Mouse (Mus musculus): ENCODE results near the gene Rptor. TPM values are rescaled to one million over a fixed set of nuclear protein-coding genes. Genes with fewer than 3 reads are reported as not detected.

Gene Rptor
- total and polyA plus RNA-seq, 3 experiments: 33.9 to 34.9 TPM; not detected in 1

- H3K9me3 ChIP-seq (replicated peaks; ENCODE audit: insufficient read depth, low read length): no peaks in the 10 kb centered on the region
- peaks cover 0 to 8% of the 10 kb centered on the region in 2 experiments; a peak in 3 of 4 replicates for H3K36me3 ChIP-seq (ENCODE audit: control insufficient read depth in 1 of 2, insufficient read depth in 2 of 2, low read length in 2 of 2)
- TF ChIP-seq POLR2A (IDR thresholded peaks at IDR 0.05; ENCODE audit: control insufficient read depth in 1 of 2, insufficient read depth in 1 of 2, low read depth in 1 of 2, low read length in 2 of 2, poor library complexity in 1 of 2) (no peak), KAT2A (conservative IDR thresholded peaks at IDR 0.05; ENCODE audit: low read depth, low read length) (no peak), MYC (IDR thresholded peaks at IDR 0.05; ENCODE audit: low read depth, low read length) (no peak), MAFK (IDR thresholded peaks at IDR 0.05; ENCODE audit: borderline replicate concordance, low read depth, low read length) (no peak), NRF1 (IDR thresholded peaks at IDR 0.05; ENCODE audit: insufficient read depth, low read depth, low read length, poor library complexity, severe bottlenecking) (no peak), ZKSCAN1 (IDR thresholded peaks at IDR 0.05; ENCODE audit: low read depth, low read length) (no peak), GATA1 (IDR thresholded peaks at IDR 0.05; ENCODE audit: low read depth, low read length) (no peak), SIN3A (IDR thresholded peaks at IDR 0.05; ENCODE audit: low read length) (no peak), E2F4 (IDR thresholded peaks at IDR 0.05; ENCODE audit: borderline replicate concordance, low read depth, low read length) (no peak), JUND (IDR thresholded peaks at IDR 0.05; ENCODE audit: low read depth, low read length) (no peak), HCFC1 (IDR thresholded peaks at IDR 0.05; ENCODE audit: low read depth, low read length) (no peak), ZMIZ1 (IDR thresholded peaks at IDR 0.05; ENCODE audit: low read depth, low read length) (no peak), POLR2AphosphoS2 (IDR thresholded peaks at IDR 0.05; ENCODE audit: low read length) (no peak), GABPA (IDR thresholded peaks at IDR 0.05; ENCODE audit: low read depth, low read length) (no peak), RCOR1 (IDR thresholded peaks at IDR 0.05; ENCODE audit: low read depth, low read length) (no peak)
- H3K27me3 ChIP-seq (ENCODE audit: control insufficient read depth in 1 of 2, insufficient read depth in 2 of 2, low read length in 2 of 2): no peaks in the 10 kb centered on the region
- H3K4me1 ChIP-seq (ENCODE audit: control insufficient read depth in 1 of 2, insufficient read depth in 2 of 2, low read length in 2 of 2): peaks cover 0 to 8% of the 10 kb centered on the region in 2 experiments; a peak in 2 of 4 replicates
- H3K27ac ChIP-seq (ENCODE audit: control insufficient read depth, low read depth, low read length): no peak overlapping the region
- DNase-seq (ENCODE audit: low read depth, low spot score): no peak
- no peak overlapping the region for H3K9ac ChIP-seq (ENCODE audit: control insufficient read depth, low read depth, low read length, poor library complexity, severe bottlenecking)
- H3K4me3 ChIP-seq (ENCODE audit: control insufficient read depth in 1 of 2, insufficient read depth in 1 of 2, low read depth in 2 of 2, low read length in 2 of 2): no peak overlapping the region
- H3K79me2 ChIP-seq (ENCODE audit: control insufficient read depth, insufficient read depth, low read length, poor library complexity): no peaks in the 10 kb centered on the region
Observed at GRCm38 (mm10) chr11:119777236-119777635, 174.5 kb downstream of the Rptor start.

GRCm38 (mm10) chr11:119777872-119778271, 175.2 kb downstream of the Rptor start:
- no peaks in the 10 kb centered on the region for H3K79me2 ChIP-seq (ENCODE audit: control insufficient read depth, insufficient read depth, low read length, poor library complexity)
- no peak for DNase-seq (ENCODE audit: low read depth, low spot score)
- H3K4me1 ChIP-seq (ENCODE audit: control insufficient read depth in 1 of 2, insufficient read depth in 2 of 2, low read length in 2 of 2): peaks cover 0 to 10% of the 10 kb centered on the region in 2 experiments; a peak in 2 of 4 replicates
- TF ChIP-seq CHD1 (IDR thresholded peaks at IDR 0.05; ENCODE audit: low read depth, low read length) (no peak), USF2 (IDR thresholded peaks at IDR 0.05; ENCODE audit: borderline replicate concordance in 1 of 2, insufficient read depth in 1 of 2, low read depth in 1 of 2, low read length in 2 of 2) (no peak), ZNF384 (IDR thresholded peaks at IDR 0.05; ENCODE audit: low read depth, low read length) (no peak), GATA1 (IDR thresholded peaks at IDR 0.05; ENCODE audit: low read depth, low read length) (no peak), USF1 (IDR thresholded peaks at IDR 0.05; ENCODE audit: low read depth, low read length) (no peak), NELFE (IDR thresholded peaks at IDR 0.05; ENCODE audit: low read depth, low read length) (no peak), MAFK (IDR thresholded peaks at IDR 0.05; ENCODE audit: borderline replicate concordance, low read depth, low read length) (no peak), POLR2AphosphoS5 (IDR thresholded peaks at IDR 0.05; ENCODE audit: borderline replicate concordance, low read depth, low read length) (no peak), POLR2AphosphoS2 (IDR thresholded peaks at IDR 0.05; ENCODE audit: low read length) (no peak), KAT2A (conservative IDR thresholded peaks at IDR 0.05; ENCODE audit: low read depth, low read length) (no peak)
- H3K4me3 ChIP-seq (ENCODE audit: control insufficient read depth in 1 of 2, insufficient read depth in 1 of 2, low read depth in 2 of 2, low read length in 2 of 2): no peak overlapping the region
- H3K27ac ChIP-seq (ENCODE audit: control insufficient read depth, low read depth, low read length): no peak overlapping the region
- no peaks in the 10 kb centered on the region for H3K27me3 ChIP-seq (ENCODE audit: control insufficient read depth in 1 of 2, insufficient read depth in 2 of 2, low read length in 2 of 2)
- H3K9ac ChIP-seq (ENCODE audit: control insufficient read depth, low read depth, low read length, poor library complexity, severe bottlenecking): no peak overlapping the region
- no peaks in the 10 kb centered on the region for H3K9me3 ChIP-seq (replicated peaks; ENCODE audit: insufficient read depth, low read length)
- H3K36me3 ChIP-seq (ENCODE audit: control insufficient read depth in 1 of 2, insufficient read depth in 2 of 2, low read length in 2 of 2): peaks cover 0 to 10% of the 10 kb centered on the region in 2 experiments; a peak in 3 of 4 replicates

All from MEL (cell line).